Mouse (Mus musculus): ENCODE measurements at regions not wholly inside any gene's neighbourhood (a gene's known extent, or its start where the extent isn't known, plus 50 kb on each side); places are given as distances from the start of the nearest gene placed in this dataset.
A peak's percentile ranks its signal among the peaks of the same experiment; 100 is the strongest.
"Not testable (repeated sequence)": the region's sequence is repeated elsewhere in the genome, so short reads cannot be mapped to it uniquely, and the experiment has no call there.

- ATAC-seq = not testable (repeated sequence)
Observed at GRCm38 (mm10) chr6:123930951-123931350, 77.7 kb upstream of the Vmn2r25 start.

GRCm38 (mm10) chr6:123937930-123938329 is 84.7 kb upstream of the Vmn2r25 start:
- no peak for ATAC-seq

- peak; percentile 54 for ATAC-seq
Observed at GRCm38 (mm10) chr6:123961321-123961720, 63.0 kb upstream of the Vmn2r26 start.

- no peak for ATAC-seq
Observed at GRCm38 (mm10) chr6:123971180-123971579, 53.2 kb upstream of the Vmn2r26 start.

Measured in inflammation-experienced regulatory T-cells, adult 6 months (primary cell).